Mouse (Mus musculus): ENCODE results near the gene Mgst2.
A peak's percentile ranks its signal among the peaks of the same experiment; 100 is the strongest.

Mgst2 gene

DNA sequence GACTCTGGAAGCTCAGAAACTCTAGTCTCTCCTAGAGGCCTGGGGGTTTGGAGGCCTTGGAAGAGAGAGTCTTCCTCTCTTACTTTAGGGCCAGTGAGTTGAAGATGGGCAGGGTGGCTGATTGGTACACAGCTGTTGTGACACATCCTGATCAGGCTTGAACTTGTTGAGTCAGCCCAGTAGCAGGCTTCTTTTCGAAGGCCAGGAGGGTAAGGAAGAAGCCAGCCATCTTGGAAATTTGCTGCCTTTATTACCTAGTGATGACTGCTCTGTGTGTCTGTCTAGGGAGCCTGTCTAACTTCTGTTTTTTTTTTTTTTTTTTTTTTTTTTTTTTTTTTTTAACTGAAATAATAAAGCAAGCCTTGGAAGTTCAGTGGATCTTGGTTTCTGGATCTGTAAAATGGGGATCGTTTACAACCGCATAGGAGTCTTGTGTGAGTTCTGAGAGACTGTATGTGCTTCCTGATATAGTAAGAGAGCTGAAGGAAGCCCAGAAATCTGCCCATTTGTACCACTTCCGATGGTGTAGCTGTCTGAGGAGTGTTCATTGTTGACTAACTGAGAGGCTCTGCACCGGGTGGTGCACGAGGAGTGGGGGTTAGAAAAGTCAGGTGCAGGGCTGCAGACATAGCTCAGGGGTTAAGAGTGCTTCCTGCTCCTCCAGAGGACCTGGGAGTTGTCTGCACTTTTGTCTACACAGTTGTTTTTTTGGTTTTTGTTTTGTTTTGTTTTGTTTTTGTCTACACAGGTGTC, 5.7 kb upstream of the Mgst2 start:
- no peak for DNase-seq (ENCODE audit: low spot score in 2 of 2)

DNA sequence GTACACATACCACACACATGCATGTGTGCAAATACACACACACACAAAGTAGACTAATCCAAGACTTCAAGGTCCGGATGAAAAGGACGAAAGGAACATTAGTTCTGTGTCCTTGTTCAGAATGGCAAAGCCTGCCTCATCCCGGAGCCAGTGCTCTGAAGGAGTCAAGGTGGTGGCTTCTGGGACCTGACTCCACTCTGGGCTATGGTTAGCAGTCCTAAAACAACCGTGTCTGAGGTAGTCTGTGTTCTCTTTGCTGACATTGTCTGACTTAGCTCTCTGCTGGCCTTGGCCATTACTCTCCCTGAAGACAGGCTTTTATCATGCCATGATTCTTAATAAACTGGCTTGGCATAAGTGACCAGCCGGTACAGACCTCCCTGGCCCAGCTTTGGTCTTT, 745 bp upstream of the Mgst2 start:
- no peak for DNase-seq (ENCODE audit: low spot score in 2 of 2)

DNA sequence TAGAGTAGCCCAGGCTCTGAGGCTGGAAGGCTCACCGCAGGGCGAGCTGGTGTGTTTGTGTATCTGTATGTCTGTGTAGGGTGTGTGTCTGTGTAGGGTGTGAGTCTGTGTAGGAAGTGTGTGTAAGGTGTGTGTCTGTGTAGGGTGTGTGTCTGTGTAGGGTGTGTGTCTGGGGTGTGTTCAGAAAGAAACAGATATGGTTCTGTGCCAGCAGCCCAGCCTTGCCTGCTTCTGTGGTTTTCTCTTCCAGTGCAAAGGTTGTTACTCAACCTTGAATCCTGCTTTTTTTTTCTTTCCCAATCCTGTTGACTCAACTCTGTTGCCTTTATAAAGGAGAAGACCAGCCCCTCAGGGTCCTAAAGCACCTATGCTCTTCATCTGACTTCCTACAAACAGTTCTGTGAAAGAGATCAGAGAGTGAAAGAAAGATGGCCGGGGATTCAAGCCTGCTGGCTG, 689 bp downstream of the Mgst2 start:
- DNase-seq (ENCODE audit: low spot score in 2 of 2) = peak in 1 of 2 experiments; percentile 58

DNA sequence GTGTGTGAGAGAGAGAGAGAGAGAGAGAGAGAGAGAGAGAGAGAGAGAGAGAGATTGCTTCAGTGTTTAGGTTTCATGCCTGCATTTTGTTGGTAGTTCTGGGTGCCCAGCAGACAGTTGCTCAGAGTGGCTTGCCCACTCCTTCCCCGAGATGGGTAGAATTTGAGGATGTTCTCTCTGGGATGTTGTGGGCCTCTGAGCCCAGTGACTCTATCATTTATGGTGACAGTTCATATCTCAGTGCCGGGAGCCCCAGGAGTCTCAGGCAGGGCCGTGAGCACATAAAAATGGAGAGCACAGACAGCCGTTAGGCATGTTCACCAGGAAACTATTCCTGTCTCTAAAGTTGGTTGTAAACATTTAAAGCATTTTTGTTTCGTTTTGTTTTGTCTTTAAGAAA, 1.2 kb downstream of the Mgst2 start:
- no peak for DNase-seq (ENCODE audit: low spot score in 2 of 2)

DNA sequence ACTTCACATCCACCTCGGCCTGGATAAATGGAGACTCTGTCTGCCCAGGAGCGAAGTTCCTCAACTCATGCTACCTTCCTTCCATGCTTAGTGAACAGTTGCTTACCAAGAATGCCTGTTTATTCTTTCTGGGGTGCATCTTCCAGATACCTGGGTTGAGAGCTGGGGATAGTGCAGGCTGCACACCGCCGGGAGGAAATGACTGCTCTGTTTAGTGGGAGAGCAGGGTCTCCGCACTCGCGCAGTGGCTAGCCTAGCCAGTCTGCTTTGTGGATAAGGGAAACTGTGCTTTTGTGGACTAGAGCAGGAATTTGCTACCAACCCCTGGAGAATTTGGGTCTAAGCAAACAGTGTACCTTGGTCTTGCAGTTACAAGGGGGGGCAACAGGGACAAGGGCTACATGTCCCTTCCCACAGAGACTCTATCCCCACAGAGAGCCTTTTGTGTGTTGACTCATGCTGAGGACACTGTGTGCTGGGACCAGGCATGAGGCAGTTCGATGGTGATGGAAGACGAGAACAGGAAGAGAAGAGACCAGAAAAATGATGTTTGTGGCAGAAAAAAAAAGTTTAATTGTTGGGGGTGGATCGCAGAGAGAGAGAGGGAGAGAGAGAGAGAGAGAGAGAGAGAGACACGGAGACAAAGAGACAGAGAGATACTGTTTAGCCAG, 1.9 kb downstream of the Mgst2 start:
- DNase-seq (ENCODE audit: low spot score in 2 of 2) = no peak

DNA sequence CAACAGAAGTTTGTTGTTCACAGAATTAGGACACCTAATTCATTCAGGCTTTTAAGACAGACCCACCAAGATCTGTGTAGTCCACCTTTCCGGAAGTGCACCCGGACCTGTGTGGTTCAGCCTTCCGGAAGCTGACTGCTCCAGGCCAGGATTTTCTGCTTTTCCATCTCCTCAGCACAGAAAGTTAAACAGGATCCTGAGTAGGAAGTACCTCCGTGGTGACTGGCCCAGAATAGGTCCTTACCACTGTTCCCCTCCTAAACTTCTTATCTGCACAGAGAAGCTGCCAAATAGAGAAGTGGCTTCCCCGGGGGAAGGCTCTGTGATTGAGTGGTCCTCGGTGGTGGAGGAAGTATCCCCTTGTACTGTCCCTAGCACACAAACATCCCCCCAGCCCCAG, 2.4 kb downstream of the Mgst2 start:
- DNase-seq (ENCODE audit: low spot score in 2 of 2) = no peak

DNA sequence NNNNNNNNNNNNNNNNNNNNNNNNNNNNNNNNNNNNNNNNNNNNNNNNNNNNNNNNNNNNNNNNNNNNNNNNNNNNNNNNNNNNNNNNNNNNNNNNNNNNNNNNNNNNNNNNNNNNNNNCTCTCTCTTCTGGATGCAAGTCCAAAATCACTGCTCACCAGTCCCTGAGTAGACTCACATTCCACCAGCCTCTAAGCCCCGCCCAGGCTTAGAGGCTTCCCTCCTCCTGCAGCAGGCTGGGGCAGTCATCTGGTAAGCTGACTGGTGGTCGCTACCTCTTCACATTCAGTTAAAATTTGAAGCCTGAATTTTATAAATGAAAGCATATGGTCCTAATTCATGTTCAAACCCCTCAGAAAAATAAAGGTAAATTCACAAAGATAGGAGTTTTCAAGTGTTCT, 8.4 kb downstream of the Mgst2 start:
- no peak for DNase-seq (ENCODE audit: low spot score in 2 of 2)

DNA sequence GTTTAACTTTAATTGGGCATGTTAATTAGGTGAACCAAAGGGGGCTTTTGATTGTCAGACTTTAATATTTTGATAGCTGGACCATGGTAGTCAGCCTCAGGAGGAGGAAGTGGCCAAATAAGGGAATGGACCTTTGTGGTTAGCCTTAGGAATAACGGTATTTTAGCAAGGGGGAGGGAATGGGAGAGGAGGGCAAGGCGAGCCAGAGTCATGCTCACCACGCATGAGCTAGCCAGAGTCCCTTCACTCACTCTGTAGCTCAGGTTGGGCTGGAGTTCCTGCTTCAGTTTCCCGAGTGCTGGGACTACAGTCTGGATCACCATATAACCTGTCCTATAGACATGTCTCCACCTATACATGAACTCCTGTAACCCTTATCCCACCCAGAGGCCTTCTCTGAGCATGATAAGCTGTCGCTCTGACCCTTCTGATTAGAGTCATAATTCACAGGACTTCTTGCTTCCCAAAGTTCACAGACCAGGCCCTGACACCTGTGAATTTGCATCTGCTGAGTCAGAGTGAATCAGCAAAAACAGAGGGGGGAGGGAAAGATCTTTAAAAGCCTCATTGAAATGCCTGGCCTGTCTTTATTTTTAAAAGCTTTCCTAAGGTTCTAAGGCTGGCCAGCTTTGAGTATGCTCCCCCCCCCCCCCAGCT, 10.4 kb downstream of the Mgst2 start:
- DNase-seq (ENCODE audit: low spot score in 2 of 2) = no peak

DNA sequence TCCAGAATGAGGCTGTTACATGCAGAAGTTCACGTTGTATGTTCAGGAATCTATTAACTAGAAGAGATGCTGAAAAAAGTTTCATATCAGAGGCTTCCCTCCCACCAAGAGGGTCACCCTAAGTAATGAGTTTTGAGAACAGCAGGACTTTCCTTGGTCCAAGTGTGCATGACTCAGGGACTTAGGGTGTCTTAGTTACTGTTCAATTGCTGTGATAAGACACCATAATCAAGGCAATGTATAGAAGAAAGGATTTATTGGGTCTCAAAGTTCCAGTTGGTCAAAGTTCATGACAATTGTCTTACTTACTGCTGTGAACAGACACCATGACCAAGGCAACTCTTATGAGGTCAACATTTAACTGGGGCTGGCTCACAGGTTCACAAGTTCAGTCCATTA, 10.9 kb downstream of the Mgst2 start:
- DNase-seq (ENCODE audit: low spot score in 2 of 2) = no peak

DNA sequence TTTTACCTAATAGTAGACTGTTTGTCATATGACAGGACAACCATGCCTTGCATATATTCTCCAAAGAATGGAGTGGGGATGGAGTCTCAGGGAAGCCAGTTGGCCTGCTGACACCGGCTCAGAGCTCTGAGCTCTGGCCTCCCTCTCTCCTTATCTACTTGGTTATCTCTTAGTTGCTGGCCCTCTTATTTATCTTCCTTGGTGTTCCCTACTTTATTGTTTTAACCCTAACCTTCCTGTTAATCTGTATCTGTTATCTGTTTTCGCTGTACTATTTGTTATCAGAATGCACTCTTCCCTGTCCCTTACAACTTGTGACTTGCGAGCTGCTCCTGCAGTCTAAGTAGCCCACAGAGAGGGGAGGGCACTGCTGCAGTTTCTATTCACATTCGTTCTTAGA, 12.5 kb downstream of the Mgst2 start:
- no peak for DNase-seq (ENCODE audit: low spot score in 2 of 2)

DNA sequence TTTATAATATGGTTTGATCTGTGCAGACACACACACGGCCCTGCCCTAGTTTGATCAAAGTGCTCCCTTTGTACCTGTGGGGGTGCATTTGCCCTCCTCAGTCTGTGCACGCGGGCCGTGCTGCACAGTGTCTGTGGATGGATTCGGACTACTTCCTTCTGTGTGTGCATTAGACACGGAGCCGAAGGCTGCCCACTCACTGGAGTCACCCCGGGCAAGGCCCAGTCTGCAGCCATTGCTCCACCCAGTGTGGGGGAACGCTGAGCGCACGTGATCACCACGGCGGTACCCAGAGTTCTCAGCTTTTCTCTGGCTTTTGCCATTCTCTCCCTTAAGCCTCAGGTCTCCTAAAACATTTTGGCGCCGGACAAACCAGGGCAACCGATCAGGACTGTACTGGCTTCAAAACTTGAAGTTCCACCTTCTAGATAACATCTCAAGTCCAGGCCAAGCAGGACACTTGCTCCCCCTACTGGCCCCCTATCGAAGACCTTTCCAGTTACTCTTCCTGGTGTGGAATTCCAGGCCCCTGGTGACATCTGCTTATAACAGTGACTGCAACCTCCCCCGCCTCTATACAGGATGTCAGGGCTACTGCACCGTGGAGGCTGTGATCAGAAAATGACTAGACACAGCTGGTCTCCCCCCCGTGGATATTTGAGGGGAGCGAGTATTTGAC, 13.4 kb downstream of the Mgst2 start:
- peak; percentile 73 to 75 for DNase-seq (ENCODE audit: low spot score in 2 of 2)

DNA sequence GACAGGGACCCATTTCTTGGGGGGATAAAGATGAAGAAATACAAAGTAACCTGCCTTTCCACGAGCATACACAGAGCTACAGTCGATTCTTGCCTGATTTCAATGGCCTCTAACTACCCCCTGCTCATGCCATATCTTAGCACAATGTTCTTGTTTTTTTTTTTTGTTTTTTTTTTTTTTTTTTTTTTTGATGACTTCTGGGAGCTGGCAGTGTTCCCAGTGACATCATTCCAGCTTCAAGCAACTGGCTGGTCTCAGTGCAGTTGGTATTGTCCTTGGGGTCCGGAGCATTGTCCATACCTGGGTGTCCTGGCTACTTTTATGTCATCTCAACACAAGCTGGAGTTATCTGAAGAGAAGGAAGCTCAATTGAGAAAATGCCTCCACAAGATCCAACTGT, 14.8 kb downstream of the Mgst2 start:
- no peak for DNase-seq (ENCODE audit: low spot score in 2 of 2)

DNA sequence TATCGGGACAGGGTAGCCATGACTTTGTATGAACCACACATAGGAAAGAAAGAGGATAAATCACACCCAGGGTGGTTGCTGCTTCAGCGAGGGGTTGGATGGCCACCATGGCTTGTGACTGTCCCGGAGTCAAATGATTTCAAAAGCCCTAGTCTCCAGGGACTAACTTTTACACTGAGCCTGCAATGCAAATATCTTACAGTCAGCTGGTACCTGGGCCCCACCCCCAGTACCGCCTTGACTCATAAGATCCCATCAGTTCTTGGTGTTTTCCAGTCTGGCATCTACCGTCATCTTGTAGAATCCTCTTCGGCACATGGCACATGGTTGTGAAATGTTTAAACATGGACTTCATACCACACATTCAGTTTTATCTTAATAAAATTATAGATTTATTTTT, 25.4 kb downstream of the Mgst2 start:
- DNase-seq (ENCODE audit: low spot score in 2 of 2) = no peak

DNA sequence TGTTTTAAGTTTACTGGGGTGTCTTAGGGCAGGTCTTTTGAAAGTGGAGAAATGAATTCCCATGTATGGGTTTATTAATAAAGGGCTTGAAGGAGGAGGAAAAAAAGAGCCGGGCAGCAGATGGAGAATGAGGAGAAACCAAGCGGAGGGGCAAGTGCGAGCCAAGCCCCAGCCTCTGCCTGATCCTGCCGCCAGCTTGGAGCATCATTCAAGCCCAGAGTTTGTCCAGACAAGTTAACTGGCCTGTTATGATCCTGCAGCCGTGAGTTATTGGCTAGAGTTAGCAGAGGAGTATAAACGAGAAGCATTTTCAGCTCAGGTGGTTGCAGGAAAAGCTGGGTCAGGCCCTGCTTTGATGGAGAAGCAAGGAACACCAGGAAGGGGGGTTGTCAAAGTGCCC, 26.2 kb downstream of the Mgst2 start:
- no peak for DNase-seq (ENCODE audit: low spot score in 2 of 2)

DNA sequence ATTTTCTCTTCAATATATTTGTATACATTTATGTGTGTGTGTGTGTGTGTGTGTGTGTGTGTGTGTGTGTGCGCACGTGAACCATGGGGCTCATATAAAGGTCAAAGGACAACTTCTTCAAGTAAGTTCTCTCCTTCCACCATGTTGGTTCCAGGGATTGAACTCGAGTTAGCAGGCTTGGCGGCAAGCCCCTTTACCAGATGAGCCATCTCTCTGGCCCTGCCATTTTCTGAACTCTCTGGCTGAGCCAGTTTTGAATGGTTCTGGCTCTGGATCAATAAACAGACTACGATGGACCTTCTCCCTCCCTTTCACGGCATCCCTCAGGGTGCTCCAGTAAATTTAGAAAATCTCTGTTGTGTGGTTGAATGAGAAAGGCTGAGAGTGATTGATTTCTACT, 26.6 kb downstream of the Mgst2 start:
- no peak for DNase-seq (ENCODE audit: low spot score in 2 of 2)

DNA sequence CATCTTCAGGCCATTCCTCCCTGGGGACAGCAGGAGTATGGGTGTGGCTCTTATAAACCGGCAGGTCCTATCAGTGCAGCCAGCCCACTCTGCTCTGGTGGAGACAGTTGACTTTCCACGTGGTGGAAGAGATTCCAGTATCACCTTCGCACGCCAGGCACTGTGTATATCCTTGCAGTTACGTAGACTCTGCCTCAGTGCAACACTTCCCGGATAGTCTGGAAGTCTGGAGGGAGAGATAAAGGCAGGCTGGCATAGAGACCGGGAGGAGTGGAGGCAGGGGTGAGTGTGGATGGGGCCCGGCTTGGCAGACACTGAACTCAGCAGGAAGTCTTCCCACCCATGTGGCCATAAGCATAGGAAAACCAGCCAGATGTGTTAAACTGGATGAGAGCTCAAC, 28.6 kb downstream of the Mgst2 start:
- no peak for DNase-seq (ENCODE audit: low spot score in 2 of 2)

DNA sequence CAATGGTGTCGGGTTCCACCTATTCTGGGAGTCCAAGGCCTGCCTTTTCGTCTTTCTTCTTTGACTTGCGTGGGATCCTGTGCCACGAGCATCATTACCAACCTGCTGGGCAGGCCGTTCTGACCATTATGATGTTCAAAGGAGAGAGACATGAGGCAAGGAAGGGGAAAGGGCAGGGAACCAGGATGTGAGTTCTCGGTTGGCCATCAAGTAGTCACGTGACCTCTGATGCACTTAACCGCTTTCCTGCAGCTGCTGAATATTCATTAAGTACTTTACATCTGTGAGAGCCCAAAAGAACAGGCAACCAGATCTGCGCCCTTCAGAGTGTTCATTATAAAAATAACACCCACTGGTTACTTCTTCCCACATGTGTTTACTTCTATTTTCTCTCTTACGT, 33.0 kb downstream of the Mgst2 start:
- no peak for DNase-seq (ENCODE audit: low spot score in 2 of 2)

DNA sequence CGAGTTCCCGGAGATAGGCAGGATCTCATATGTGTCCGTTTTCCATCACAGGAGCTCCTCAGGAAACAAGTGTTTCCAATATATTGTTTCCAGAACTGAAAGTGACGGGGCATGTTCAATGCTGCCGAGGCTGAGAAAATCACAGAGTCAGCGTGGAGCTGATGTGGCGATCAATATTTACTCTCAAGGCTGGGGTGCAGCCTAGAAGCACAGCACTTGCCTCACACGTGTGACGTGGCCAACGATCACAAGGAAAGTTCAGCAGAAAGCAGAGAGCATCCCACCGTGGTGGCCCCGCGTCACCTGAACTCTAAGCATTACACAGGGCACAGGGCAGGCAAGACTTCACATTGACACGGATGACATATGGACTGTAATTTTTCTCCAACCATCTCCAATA, 34.4 kb downstream of the Mgst2 start:
- no peak for DNase-seq (ENCODE audit: low spot score in 2 of 2)

DNA sequence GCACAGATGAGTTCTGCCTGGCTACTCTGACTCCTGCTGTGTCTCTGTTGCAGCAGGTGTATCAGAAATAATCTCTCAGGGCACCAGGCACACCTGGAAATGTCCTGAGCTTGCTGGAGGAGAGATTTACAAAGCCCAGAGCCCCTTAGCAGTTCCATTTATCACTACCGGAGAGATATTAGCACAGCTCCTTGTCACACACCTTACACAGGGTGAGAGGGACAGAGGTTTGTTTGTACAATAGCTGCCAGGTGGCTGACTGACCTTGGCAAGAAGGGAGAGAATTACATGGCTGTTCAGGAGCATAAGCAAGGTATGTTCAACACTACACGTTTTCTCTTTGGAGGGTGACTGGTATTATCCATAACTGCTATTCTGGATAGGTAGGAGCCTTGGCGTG, 35.6 kb downstream of the Mgst2 start:
- no peak for DNase-seq (ENCODE audit: low spot score in 2 of 2)

DNA sequence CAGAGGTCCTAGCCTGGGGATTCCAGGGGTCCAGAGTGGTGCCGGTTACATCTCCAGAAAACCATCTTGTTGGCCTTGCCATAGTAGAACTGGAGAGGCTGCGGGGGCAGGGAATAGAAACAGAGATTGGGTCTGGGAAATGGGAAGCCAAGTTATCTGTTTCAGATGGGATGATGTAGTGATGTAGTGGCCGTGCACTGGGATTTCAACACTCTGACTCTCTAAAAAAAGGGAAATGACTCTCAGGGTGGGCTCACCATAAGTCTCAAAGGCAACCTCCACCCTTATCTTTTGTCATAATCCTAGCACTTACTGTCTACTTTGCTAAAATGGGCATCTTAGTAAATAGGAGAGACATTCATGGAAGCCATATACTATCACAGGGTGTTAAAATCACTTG, 37.8 kb downstream of the Mgst2 start:
- DNase-seq (ENCODE audit: low spot score in 2 of 2) = no peak

DNA sequence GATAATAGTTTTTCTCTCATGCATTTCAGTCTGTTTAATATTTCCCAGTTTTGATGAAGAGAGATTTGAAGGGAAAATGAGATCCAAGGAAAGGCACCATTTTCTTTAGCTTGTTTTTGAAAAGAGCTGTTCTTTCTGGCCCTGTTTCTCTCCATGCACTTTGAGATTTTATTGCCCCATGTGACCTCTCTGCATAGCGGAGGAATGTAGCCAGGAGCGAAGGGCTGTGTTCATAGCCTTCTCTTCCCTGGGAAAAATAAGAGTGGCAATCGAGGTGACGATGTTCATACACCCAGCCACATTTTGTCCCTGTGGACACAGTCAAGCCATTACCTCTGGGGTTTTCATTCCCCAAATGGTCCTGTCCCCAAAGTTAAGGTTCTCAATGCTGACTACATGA, 40.0 kb downstream of the Mgst2 start:
- no peak for DNase-seq (ENCODE audit: low spot score in 2 of 2)

DNA sequence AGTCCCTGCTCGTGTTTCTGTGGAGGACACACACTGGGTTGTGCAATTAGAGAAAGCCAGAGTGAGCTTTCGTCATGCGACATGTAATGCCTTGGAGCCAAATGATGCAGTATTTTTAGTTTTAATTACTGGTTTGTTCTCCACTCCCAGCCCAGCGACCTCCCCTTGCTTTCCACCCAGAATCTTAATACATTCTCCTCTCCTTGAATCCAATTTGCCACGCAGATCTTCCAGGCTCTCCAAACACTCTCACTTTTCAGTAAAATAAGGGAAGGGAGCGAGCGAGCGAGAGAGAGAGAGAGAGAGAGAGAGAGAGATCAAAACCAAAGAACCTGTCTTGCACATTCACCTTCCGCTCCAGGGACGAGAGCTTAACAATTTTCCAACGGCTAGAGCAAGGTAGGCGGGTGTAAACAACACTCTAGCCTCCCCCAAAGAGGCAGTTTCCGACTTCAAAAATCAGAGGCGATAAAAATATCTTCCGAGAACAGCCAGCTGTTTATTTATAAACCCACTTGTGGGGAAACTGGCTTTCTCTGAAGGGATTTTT, 40.6 kb downstream of the Mgst2 start:
- DNase-seq (ENCODE audit: low spot score in 2 of 2) = no peak
